Mouse (Mus musculus): Measurements from ENCODE around the gene Cav3. TPM values are rescaled to one million over a fixed set of nuclear protein-coding genes. Genes with fewer than 3 reads are reported as not detected.

Cav3 gene
- polyA plus RNA-seq (2014; fragmentation: Illumina TruSeq; extraction: RNeasy Lipid Tissue Mini Kit (QIAGEN cat#74804); ENCODE audit: low read depth, low replicate concordance), result not detected

DNA sequence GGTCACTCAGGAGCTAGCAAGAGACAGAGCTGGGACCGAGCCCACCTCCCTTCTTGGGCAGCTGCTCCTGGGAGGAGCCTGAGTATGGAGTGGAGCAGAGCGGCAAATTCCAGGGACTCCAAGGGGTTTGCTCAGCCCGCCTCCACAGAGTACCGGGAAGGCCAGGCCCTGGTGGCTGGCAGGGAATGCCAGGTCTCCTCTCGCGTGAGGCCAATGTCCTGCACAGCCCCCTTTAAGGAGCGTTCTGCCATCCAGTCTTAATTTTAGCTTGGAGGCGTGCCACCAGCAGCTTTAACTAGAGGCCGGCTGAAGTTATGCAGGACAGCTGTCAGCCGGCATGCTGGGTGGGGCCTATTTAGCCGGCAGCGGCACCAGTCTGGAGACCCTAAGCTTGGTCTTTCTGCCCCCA is at the start of gene Cav3:
TSS of gene Cav3 (plus strand) at position 165 of the 409 bp plus-strand sequence.

DNA sequence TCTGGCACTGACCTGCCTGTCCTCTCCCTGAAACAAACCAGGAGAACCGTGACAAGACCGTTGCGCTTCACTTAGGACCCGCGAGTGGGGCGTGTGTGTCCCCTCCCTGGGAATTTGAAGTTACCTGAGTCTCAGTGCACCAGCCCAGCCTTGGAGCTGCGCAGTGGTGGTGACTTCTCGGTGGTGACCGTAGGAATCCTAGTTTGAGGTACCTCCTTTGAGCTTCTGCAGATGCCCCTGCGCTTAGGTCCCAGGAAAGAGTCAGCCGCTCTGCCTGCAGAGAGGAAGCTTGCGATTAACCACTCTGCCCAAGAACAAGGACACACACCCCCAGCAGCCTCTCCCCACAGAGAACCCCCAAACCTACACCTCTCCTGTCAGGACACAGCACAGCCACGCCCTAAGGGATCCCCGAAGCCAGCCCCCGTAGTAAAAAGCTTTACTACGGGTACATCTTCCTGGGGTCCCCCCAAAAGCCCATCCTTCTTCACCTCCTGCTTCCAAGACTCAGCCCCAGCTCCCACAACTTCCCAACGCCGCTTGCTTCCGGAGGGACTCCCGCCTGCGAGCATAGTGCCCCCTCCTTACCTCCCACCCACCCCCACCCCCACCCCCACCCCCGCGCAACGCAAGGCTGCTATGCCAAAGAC is 30.7 kb downstream of the Cav3 start, which contains the start of gene Oxtr:
TSS of gene Oxtr (minus strand) at position 34 of the 650 bp plus-strand sequence.

Other genes with a start within 250 kb of the Cav3 start
- gene Lmcd1, start 185.7 kb upstream of the Cav3 start, polyA plus RNA-seq (2014; fragmentation: Illumina TruSeq; extraction: RNeasy Lipid Tissue Mini Kit (QIAGEN cat#74804); ENCODE audit: low read depth, low replicate concordance), result 1.7 TPM
- gene Ssu2, start 71.5 kb upstream of the Cav3 start, polyA plus RNA-seq (2014; fragmentation: Illumina TruSeq; extraction: RNeasy Lipid Tissue Mini Kit (QIAGEN cat#74804); ENCODE audit: low read depth, low replicate concordance), result 1.2 TPM
- 155 TPM for gene Oxtr, start 30.4 kb downstream of the Cav3 start, polyA plus RNA-seq (2014; fragmentation: Illumina TruSeq; extraction: RNeasy Lipid Tissue Mini Kit (QIAGEN cat#74804); ENCODE audit: low read depth, low replicate concordance)
- 22.5 TPM for gene Rad18, start 237.2 kb downstream of the Cav3 start, polyA plus RNA-seq (2014; fragmentation: Illumina TruSeq; extraction: RNeasy Lipid Tissue Mini Kit (QIAGEN cat#74804); ENCODE audit: low read depth, low replicate concordance)